Mouse (Mus musculus) layer of hippocampus, adult 2 months (tissue): ENCODE measurements at regions not wholly inside any gene's neighbourhood (a gene's known extent, or its start where the extent isn't known, plus 50 kb on each side); places are given as distances from the start of the nearest gene placed in this dataset.

Experiments
- DNase-seq, 2 experiments: peaks; one replicate each; pipeline ENCODE4 v3.0.0; 2022; ENCODE audit warnings: low spot score in 2 of 2
- H3K27ac ChIP-seq: fragments of 200-600 bp; 2 replicates; pipeline ENCODE4 v1.8.1; 2022
- H3K4me3 ChIP-seq: fragments of 200-600 bp; 2 replicates; pipeline ENCODE4 v1.8.1; 2022; ENCODE audit warnings: mild to moderate bottlenecking
- CTCF ChIP-seq: fragments of 200-600 bp; conservative IDR thresholded peaks from 2 replicates; pipeline ENCODE4 v1.8.1; 2022; ENCODE audit warnings: antibody characterized with exemption, mild to moderate bottlenecking, moderate library complexity

GRCm38 (mm10) chr15:56979353-56979752 lies 498.1 kb downstream of the Slc22a22 start:
- no peak for TF ChIP-seq CTCF
- no peak overlapping the region for H3K4me3 ChIP-seq
- DNase-seq: no peak
- no peak overlapping the region for H3K27ac ChIP-seq

- no peak overlapping the region for H3K27ac ChIP-seq
- DNase-seq: no peak
- TF ChIP-seq CTCF: no peak
- H3K4me3 ChIP-seq: no peak overlapping the region
These were observed 501.7 kb downstream of the Slc22a22 start for GRCm38 (mm10) chr15:56975446-56976433.

GRCm38 (mm10) chr15:56970140-56970539 lies 507.3 kb downstream of the Slc22a22 start:
- no peak overlapping the region for H3K4me3 ChIP-seq
- DNase-seq: no peak
- no peak for TF ChIP-seq CTCF
- no peak overlapping the region for H3K27ac ChIP-seq

- no peak for TF ChIP-seq CTCF
- DNase-seq: no peak
- no peak overlapping the region for H3K27ac ChIP-seq
- no peak overlapping the region for H3K4me3 ChIP-seq
These were observed 521.1 kb downstream of the Slc22a22 start for GRCm38 (mm10) chr15:56956356-56956755.

GRCm38 (mm10) chr15:56952176-56952575 lies 525.2 kb downstream of the Slc22a22 start:
- TF ChIP-seq CTCF: no peak
- Histone ChIP-seq H3K27ac (no peak overlapping the region), H3K4me3 (no peak overlapping the region)
- no peak for DNase-seq

GRCm38 (mm10) chr15:56950824-56951223 lies 526.6 kb downstream of the Slc22a22 start:
- TF ChIP-seq CTCF: no peak
- H3K27ac ChIP-seq: no peak overlapping the region
- DNase-seq: no peak
- no peak overlapping the region for H3K4me3 ChIP-seq

- no peak for DNase-seq
- no peak overlapping the region for H3K27ac ChIP-seq
- H3K4me3 ChIP-seq: no peak overlapping the region
- TF ChIP-seq CTCF: no peak
These were observed 536.5 kb downstream of the Slc22a22 start for GRCm38 (mm10) chr15:56940891-56941290.

- TF ChIP-seq CTCF: no peak
- DNase-seq: no peak
- no peak overlapping the region for H3K27ac ChIP-seq
These were observed 580.9 kb downstream of the Slc22a22 start for GRCm38 (mm10) chr15:56896553-56896952.

GRCm38 (mm10) chr15:56881501-56881900 lies 595.9 kb downstream of the Slc22a22 start:
- no peak overlapping the region for H3K4me3 ChIP-seq
- TF ChIP-seq CTCF: no peak
- no peak for DNase-seq
- no peak overlapping the region for H3K27ac ChIP-seq

More at GRCm38 (mm10) chr15:56896553-56896952, 580.9 kb downstream of the Slc22a22 start:
- no peak overlapping the region for H3K4me3 ChIP-seq

GRCm38 (mm10) chr15:56865879-56866278 lies 611.5 kb downstream of the Slc22a22 start:
- DNase-seq: no peak
- Histone ChIP-seq H3K27ac (no peak overlapping the region), H3K4me3 (no peak overlapping the region)
- no peak for TF ChIP-seq CTCF

- no peak for TF ChIP-seq CTCF
- no peak overlapping the region for H3K27ac ChIP-seq
- DNase-seq: no peak
- no peak overlapping the region for H3K4me3 ChIP-seq
These were observed 612.2 kb downstream of the Slc22a22 start for GRCm38 (mm10) chr15:56865035-56865804.

GRCm38 (mm10) chr15:56858627-56859334 lies 618.6 kb downstream of the Slc22a22 start:
- DNase-seq: peak in 1 of 2 experiments; percentile 10

GRCm38 (mm10) chr15:56858134-56858533 lies 619.3 kb downstream of the Slc22a22 start:
- no peak for DNase-seq
- Histone ChIP-seq H3K4me3 (no peak overlapping the region), H3K27ac (no peak overlapping the region)
- no peak for TF ChIP-seq CTCF

More at GRCm38 (mm10) chr15:56858627-56859334, 618.6 kb downstream of the Slc22a22 start:
- TF ChIP-seq CTCF: no peak
- H3K4me3 ChIP-seq: no peak overlapping the region
- H3K27ac ChIP-seq: no peak overlapping the region
